Mouse (Mus musculus): ENCODE measurements around the gene Spry1.

Spry1 gene

DNA sequence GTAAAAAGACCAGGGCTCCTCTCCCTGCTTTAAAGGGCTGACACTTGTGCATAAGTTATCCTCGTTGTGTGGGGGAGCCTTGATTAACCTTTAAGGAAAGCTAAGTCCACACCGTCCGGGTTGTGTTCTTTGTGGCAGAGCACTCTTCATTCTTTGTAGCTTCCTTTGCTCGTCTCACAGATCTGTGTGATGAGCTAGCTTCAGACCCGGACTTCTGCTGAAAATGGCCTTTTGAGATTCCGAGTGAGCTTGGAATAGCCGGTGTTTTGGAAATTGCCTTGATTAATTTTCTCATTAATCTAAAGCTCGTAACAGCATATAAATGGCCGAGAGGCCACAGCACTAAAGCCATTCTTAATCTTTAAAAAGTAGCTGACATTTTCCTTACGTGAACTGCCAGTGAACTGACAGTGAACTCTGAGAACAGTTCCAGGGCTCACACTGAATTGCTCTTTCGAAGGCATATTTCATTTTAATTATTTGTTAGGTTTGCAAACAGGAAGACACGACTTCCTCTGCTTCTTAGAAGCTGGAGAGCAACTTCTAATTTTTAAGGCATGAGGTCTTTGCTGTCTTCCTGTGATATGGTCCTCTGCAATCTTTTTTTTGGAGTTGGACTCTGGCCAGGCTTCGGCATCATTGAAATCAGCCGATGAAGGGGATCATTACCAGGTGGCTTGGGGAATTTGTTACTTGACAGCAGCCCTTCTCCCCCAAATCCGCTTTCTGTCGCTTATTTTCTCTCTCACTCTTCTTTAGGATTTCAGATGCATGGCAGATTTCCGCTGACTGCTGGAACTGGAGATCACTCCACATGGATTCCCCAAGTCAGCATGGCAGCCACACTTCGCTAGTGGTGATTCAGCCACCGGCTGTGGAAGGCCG, 2.3 kb downstream of the Spry1 start:
- DNase-seq (ENCODE audit: low spot score), result peak; percentile 38

DNA sequence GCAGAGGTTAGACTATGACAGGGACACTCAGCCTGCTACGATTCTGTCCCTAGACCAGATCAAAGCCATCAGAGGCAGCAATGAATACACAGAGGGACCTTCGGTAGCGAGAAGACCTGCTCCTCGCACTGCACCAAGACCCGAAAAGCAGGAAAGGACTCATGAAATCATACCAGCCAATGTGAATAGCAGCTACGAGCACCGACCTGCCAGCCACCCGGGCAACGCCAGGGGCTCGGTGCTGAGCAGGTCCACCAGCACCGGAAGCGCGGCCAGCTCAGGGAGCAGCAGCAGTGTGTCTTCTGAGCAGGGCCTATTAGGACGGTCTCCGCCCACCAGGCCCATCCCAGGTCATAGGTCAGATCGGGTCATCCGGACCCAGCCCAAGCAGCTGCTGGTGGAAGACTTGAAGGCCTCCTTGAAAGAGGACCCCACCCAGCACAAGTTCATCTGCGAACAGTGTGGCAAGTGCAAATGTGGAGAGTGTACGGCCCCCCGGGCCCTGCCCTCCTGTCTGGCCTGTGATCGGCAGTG, 3.0 kb downstream of the Spry1 start:
- peak; percentile 64 for DNase-seq (ENCODE audit: low spot score)

DNA sequence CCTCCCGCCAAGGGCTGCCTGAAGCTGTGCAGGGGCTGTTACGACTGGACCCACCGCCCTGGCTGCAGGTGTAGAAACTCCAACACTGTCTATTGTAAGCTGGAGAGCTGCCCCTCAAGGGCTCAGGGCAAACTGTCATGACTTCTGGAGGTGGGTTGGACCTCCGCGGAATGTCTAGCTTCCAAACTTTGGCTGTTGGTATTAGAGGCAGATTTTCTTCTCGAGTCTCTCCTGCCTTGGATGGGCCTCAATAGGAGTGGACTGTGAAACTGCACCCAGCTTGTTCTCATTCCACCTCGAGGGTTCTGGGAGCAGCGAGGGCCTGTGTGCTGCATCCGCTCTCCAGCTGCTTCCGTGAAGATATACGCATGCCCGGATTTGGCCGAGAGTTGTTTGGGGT, 3.7 kb downstream of the Spry1 start:
- peak; percentile 40 for DNase-seq (ENCODE audit: low spot score)

DNA sequence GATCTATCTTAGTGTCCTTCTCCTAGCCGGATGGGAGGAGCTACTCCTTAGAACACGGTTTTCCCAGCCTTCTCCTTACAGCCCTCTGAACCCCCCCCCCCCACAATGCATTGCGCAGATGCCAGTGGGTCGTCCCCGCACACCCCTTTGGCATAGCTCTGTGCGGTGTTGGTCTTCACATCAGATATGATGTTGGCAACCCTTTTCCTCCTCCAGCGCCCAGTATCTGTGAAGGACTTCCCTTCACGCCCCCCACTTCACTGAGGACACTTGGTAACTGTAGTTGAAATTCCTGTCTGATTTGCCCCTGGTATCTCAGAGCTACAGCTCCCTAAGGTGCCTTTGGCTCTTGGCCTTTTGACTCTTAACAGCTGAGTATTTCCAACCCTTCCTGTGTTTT, 4.2 kb downstream of the Spry1 start:
- peak; percentile 31 for DNase-seq (ENCODE audit: low spot score)

DNA sequence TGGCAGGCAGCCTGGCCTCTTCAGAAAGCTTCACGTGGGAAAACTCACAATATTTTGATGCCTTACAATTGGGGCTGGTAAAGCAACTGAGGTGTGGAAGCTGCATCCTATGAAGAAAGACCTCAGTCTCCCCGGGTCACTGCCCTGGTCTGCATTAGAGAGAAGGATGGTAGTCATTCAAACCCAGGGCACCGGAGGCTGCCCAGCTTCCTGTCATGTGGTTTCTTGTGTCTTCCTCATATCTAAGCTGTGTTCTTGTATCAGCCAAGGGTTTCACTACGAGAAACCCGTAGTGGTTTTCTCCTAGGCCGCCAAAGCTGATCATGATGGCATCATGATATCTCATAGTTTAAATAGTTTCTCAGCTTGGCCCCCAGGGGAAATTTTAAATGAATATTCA, 5.3 kb downstream of the Spry1 start:
- peak; percentile 11 for DNase-seq (ENCODE audit: low spot score)

DNA sequence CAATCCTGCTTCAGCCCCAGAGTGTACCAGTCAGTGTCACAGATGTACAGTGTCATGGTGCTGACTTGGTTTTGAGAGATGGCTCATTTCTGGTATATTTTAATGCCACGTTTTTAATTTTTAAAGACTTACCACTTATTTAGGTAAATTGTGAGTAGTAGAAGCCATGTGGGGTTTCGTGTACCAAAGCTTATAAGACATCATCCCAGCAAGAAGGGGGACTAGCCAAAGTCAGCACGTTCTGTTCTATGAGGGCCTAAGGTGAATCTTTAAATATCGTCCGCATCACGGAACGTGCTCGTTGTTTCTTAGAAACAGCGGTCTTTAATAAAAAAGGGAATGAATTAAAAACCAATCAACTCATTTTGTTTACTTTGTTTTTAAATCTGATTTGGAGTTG, 6.5 kb downstream of the Spry1 start:
- DNase-seq (ENCODE audit: low spot score), result peak; percentile 25

DNA sequence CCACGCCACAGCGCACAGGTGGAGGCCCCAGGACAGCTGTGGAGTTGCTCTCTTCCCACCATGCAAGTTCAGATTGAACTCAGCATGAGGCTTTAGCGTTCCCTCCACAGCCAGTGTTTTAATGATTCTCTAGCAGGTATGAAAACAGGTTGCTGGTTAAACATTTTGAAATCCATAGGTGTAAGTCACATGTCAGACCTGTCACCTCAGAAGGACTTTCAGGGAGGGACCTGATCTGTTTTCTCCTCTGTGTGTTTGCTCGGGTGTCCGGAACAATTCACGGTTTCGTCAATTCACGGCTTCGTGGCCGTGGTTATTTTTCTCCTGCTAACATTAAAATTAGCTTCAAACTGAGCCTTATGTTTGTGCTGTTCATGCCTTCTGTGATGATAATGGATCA, 7.5 kb downstream of the Spry1 start:
- no peak for DNase-seq (ENCODE audit: low spot score)

DNA sequence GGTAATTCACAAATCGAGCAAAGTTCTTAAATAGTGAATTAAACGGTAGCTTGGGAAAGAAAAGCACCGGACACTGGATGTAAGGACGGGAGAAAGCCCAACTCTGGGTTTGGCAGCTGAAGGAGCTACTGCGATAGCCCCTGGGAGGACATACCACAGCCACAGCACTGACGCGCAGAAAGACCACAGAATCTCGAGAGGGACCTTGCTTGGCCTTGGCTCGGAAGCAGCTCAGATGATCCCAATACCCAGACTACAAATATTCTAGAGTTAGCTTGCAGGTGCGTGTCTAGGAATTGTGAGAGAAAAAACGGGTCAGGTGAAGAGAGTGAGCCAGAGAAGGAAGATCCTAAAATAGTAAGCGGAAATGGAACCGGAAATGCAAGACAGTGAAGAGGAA, 8.5 kb downstream of the Spry1 start:
- DNase-seq (ENCODE audit: low spot score), result no peak

DNA sequence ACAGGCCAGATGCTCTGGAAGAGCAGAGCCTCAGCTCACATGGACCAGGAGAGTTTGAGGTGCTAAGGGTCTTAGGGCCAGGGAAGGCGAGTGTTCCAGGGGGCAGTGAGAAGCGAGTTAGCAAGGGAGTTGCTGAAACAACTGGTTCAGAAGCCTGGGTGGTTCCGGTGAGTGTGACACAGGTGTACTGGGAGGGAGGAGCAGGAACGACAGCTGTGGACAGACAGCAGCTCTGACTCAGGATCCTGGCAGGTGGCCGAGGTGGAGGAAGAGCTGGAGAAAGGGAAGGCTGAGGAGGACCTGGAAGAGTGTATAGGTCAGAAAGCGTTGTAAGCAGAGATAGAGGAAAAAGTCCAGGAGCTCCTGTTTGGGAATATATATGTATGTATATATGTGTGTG, 9.5 kb downstream of the Spry1 start:
- DNase-seq (ENCODE audit: low spot score), result no peak

DNA sequence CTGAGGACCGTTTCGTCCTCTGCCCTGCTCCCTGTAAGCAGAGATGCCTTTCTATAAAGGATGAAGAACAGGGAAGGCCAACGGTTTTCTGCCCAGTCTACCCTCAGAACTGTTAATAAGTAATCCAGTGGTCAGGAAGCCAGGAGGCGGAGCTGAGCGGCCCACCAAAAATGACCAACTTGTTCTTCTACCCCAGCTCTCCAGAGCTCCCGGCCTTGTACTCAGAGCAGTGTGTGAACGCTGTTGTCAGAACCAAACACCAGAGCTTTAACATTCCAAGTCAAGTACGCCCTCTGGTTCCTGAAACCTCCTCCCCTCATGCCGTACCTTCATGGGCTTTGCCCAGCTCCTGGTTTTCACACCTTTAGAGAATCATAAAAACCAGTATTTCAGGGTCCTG, 12.8 kb downstream of the Spry1 start:
- no peak for DNase-seq (ENCODE audit: low spot score)

DNA sequence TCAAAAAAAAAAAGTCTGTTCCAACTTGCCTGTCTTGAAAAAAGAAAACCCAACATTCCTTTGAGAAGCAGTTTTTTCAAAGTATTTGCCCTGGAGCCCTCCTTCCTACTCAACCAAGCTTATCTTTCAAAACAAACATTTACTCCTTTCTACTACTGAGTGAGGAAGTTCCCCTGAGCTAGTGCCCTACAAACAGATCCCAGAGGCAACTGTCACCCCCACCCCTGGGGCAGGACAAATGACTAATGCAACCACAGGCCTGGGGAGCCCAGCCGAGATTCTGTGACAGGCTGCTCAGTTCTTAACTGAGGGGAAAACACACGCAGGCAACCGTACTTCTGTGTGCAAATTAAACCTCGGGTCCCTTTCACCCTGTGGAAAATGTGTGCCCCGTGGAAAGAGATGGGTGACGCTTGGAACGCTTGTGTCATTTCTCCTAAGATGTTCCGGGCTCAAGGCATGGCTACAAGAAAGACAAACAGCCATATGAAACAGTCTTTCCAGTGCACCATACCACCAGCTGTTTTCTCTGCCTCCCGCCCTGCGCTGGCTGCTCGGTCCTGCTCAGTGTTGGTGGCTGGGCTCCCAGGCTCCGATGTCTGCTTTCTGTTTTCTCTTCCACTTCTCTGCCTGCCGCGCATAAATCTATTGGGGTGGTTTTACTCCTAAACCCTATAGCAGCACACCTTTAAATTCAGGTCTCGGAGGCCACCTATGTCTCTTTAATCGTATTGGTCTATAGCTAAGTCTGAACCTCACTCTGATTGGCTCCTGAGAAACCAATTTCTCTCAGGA, 14.4 kb downstream of the Spry1 start:
- DNase-seq (ENCODE audit: low spot score), result no peak

DNA sequence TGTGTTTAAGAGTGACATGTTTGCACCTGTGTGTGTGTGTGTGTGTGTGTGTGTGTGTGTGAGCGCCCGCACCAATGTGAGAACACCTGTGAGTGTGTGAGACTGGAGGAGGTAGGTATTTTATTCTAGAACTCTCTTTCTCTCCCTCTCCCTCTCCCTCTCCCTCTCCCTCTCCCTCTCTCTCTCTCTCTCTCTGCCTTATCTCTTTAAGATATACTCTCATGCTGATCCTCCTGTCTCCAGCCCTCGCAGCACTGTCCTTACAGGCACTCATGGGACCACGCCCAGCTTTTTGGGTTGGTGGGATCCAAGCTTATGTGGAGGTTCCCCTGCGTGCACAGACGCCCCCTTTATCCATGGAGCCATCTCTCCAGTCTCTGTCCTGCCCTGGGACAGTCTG, 15.0 kb downstream of the Spry1 start:
- DNase-seq (ENCODE audit: low spot score), result no peak

DNA sequence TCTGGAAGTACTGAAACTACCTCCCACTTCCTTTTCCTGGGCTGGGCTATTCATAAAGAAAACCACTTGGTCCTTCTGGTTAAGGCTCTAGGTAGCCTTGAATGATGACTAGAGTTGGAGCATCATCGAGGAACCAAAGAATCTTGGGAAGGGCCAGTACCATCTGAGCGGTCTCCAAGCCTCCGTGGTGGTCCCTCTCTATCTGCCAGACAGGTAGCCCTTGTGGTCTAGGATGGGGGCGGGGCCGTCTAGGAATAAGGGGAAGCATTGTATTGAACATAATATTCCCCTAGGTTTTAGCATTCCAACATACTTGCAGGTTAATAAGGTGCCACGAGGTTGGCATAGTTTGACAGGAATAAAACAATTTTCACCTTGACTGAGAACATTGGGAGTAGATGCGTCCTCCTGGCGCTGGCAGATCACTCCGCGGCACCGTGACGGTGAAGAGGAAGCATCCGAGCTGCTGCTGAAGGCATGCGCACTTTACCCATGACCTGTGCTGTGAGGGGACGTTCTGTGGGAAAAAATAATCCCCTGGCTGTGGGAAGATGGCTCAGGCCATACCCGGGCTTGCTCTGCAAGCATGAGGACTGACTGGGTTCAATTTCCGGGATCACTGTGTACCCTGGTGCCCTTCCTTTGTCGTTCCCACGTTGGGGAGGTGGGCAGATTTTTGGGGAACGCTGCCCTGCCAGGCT, 16.3 kb downstream of the Spry1 start:
- no peak for DNase-seq (ENCODE audit: low spot score)

DNA sequence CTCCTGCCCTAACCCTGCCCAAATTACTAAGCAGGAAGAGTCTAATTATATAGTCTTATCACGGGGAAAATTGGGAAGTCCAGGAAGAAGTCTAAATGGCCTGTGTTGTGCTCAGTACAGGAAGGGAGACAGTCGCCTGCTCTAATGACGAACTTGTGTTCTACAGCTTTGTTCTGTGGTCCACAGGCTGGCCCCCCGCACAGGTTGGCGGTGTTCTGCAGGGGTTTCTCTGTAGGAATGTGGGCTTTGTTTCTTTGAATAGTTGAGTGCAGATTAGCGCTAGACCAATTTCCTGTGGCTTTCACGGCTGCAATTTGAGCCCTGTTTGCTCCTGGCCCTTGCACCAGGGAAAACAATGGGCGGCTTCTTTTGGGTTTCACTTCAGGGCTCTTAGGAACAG, 17.3 kb downstream of the Spry1 start:
- no peak for DNase-seq (ENCODE audit: low spot score)

DNA sequence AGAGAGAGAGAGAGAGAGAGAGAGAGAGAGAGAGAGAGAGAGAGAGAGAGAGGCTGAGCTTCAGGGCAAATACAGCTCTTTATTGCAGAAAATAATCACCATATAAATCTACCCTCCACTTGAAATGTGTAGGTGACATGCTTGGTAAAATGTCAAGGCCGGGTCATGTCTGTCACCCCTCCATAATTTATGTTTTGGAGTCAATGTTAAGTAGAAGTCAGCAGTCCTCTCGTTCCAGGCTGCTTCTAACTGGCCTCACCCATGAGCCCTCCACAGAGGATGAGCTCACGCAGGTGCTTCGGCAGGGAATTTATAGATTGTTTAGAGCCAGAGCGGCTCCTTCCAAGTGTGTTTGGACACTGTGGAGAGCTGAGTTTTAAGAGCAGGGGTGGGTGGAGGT, 18.4 kb downstream of the Spry1 start:
- no peak for DNase-seq (ENCODE audit: low spot score)

DNA sequence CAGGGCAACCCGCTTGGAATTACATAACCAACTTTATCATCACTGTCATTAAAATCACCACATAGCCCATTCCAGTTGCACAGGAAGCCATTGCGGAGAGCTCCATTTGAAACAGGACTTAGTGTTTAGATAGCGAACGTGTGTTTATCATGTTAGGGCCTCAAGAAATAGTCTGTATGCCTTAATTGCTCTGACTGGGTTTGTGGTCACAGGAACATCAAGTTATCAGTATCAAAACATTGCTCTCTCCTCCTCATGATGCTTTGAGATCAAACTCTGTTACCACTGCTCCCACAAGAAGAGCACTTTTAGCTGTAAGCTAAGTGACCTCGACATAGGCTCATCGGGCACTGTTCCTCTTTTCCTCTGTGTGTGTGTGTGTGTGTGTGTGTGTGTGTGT, 19.9 kb downstream of the Spry1 start:
- no peak for DNase-seq (ENCODE audit: low spot score)

DNA sequence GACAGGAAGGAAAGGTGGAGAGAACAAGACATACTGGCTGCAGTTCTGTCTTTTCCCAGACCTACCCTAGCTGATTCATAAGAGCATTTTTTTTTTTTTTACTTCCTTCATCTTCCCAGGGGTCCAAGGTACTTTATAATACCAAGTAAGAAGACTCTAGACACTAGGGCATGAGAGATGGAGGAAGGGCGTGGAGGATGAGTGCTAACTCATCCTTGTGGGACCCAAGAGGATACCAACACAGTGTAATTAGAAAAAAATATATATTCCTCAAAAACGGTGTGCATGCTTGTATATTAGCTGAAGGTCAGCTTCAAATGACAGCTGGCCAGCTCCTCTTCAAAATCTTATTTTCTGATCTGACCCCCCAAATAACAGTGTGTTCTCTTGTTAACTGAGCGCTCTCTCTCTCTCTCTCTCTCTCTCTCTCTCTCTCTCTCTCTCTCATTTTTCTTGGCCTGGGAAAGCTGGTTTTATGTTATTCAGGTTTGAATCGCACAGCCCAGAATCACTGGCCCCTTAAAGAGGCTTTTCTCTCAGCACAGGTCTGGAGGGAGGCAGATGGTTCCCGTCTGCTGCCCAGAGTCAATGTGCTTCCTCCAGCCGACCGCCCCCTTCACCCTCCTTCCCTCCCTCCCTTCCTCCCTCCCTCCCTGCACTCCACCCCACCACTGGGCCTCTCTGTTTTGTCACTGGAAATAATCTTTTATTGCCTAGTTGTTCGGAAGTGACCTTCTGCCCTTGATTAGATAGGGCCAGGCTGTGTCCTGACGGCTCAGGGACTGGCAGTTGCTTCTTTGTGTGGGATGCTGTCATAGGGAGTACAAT, 26.8 kb downstream of the Spry1 start:
- peak; percentile 53 for DNase-seq (ENCODE audit: low spot score)

DNA sequence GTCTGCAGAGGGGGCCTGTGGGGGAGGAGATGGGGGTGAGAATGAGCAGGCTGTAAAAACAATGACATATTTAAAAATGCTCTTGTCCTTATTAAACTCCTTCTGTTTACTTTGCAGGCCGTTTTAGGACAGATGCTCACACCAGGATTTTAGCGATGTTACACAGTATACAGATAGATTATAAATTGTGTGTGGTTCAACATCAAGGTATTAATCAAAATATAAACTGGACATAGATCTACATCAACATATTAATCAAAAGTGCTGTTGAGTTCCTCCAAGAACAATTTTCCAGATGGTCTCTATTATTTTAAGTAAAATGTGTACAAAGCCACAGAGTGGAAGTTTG, 27.3 kb downstream of the Spry1 start:
- no peak for DNase-seq (ENCODE audit: low spot score)

DNA sequence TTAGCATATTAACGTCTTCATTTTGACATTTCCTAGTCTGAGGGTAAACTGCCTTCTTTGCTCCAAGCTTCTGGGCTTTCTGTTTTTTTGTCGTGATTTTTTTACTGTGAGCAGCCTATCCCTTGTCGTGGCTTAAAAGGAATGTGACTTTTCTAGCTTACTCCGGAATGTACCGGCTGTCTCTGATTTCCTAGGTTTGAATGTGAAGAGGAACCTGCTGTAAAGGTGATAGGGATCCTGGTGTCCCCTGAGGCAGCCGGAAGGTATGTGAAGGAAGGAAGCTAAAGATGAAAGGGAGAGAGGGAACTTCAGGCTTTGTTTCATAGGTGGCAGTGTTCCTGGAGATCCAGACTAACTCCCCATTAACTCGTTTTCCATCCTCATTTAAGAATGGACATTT, 28.0 kb downstream of the Spry1 start:
- DNase-seq (ENCODE audit: low spot score), result no peak

DNA sequence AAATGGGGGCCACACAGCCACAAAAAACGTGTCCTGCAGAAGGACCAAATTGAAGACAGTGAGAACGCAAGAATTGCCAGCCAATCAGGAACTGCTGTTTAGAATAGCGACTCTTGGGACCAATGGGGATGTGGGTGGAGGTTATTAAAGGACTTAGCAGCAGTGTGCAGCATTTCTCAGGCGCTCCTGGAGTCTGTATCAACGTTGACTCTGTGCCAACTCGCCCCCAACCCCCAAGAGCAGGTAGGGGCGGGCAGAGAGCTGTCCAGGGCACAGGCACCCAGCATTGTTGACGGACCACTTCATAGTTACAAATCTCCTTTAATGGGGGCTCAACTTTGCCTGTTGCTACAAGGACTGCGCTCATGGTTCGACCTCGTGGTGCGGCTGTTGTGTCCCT, 28.9 kb downstream of the Spry1 start:
- no peak for DNase-seq (ENCODE audit: low spot score)

DNA sequence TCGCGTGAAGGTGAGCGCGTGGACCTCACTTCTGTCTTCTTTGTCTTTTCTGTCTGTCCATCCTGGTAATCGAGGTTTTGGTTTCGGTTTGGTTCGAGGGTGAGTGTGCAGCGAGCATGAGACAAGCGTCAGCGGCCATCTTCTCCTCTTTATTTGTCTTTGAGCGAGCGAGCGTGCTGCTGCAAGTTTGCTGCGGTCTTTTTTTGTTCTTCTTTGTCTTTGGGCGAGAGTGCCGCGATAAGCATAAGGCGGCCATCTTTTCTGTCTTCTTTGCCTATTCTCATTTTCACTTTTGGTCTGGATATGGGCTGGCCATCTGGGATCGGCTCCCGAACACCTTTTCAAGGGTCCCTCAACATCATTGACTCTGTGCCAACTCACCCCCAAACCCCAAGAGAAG, 29.4 kb downstream of the Spry1 start:
- no peak for DNase-seq (ENCODE audit: low spot score)
